8 mouse cellular contexts compared by ENCODE assay signal in the genomic region with DNA sequence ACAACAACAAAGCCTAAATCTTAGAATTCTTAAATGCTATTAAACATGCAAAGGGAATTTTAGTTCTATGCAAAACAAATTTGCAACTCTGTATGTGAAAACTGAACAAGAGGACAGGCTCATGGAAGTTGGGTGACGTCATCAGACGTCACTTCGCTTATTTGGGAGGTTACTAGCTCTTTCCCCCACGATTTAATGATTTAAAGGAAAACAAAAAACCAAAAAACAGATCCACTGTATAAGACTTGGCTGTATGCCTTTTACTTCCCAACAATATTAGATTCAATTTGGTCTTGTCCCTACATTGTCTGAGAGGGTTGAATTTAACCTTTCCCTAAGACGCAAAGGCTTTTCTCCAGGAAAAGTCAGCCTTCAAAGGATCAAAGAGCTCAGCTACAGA. TPM values are rescaled to one million over a fixed set of nuclear protein-coding genes. Genes with fewer than 3 reads are reported as not detected.
DNase-seq lines count a peak whose midpoint lies in the region; ATAC-seq and TF ChIP-seq lines count a peak whose summit lies in the region.

TSS of gene Nampt (plus strand) at position 130 of the 400 bp plus-strand sequence.

- peak within 1 kb of the TSS; percentile 78 for H3K27ac ChIP-seq in MEL (ENCODE audit: control insufficient read depth, low read depth, low read length)
- H3K27ac ChIP-seq in embryonic facial prominence, embryonic 11.5 days (replicated peaks; ENCODE audit: low read depth, low read length), result peak within 1 kb of the TSS; percentile 91
- H3K27ac ChIP-seq in heart, embryonic 14.5 days (replicated peaks in 1 of 2; ENCODE audit: control insufficient read depth in 1 of 2, insufficient read depth in 1 of 2, low read depth in 2 of 2, low read length in 2 of 2), result peak within 1 kb of the TSS; percentile 94 to 97

- no peak for TF ChIP-seq RAD21 in MEL (IDR thresholded peaks at IDR 0.05; ENCODE audit: low read depth, low read length)

- peak within 1 kb of the TSS; percentile 39 for H3K4me2 ChIP-seq in embryonic facial prominence, embryonic 11.5 days (ENCODE audit: low read depth, low read length)
- H3K4me2 ChIP-seq in heart, embryonic 14.5 days (ENCODE audit: low read length), result peak within 1 kb of the TSS; percentile 87

- no peak for TF ChIP-seq EP300 in MEL (IDR thresholded peaks at IDR 0.05; ENCODE audit: low read depth in 1 of 2, low read length in 2 of 2)

- no peaks in the 10 kb centered on the region for H3K9me3 ChIP-seq in MEL (replicated peaks; ENCODE audit: insufficient read depth, low read length)
- no peaks in the 10 kb centered on the region for H3K9me3 ChIP-seq in embryonic facial prominence, embryonic 11.5 days (replicated peaks; ENCODE audit: control insufficient read depth, low read length)
- H3K9me3 ChIP-seq in heart, embryonic 14.5 days (ENCODE audit: control insufficient read depth, low read length), result no peaks in the 10 kb centered on the region

- H3K9ac ChIP-seq in MEL (ENCODE audit: control insufficient read depth, low read depth, low read length, poor library complexity, severe bottlenecking), result peak within 1 kb of the TSS; percentile 96
- peak within 1 kb of the TSS; percentile 76 for H3K9ac ChIP-seq in embryonic facial prominence, embryonic 11.5 days (replicated peaks; ENCODE audit: low read length)
- H3K9ac ChIP-seq in heart, embryonic 14.5 days (ENCODE audit: low read length), result peak within 1 kb of the TSS; percentile 84

- no peaks in the 10 kb centered on the region for H3K27me3 ChIP-seq in MEL (ENCODE audit: control insufficient read depth in 1 of 2, insufficient read depth in 2 of 2, low read length in 2 of 2)
- no peaks in the 10 kb centered on the region for H3K27me3 ChIP-seq in embryonic facial prominence, embryonic 11.5 days (ENCODE audit: control insufficient read depth, insufficient read depth, low read length)
- no peaks in the 10 kb centered on the region for H3K27me3 ChIP-seq in heart, embryonic 14.5 days (ENCODE audit: control insufficient read depth, insufficient read depth, low read length)

- 10% methylated on average over 5 of the region's 5 CpGs for WGBS in embryonic facial prominence, embryonic 11.5 days
- 11% methylated on average over 5 of the region's 5 CpGs for WGBS in heart, embryonic 14.5 days

- peak; percentile 66 for DNase-seq in embryo, embryonic 10 days (ENCODE audit: low spot score)
- no peak for DNase-seq in embryo, embryonic 9.5 days (ENCODE audit: extremely low spot score)
- peak; percentile 65 for DNase-seq in MEL (ENCODE audit: low read depth, low spot score)
- peak; percentile 71 for DNase-seq in embryonic facial prominence, embryonic 11.5 days (ENCODE audit: low spot score)
- DNase-seq in layer of hippocampus, adult 9-11 months, result peak; percentile 41
- DNase-seq in ovary, postnatal 14 days (ENCODE audit: low spot score), result no peak

- peaks cover 3 to 10% of the 10 kb centered on the region in 2 experiments; a peak in 3 of 4 replicates for H3K36me3 ChIP-seq in MEL (ENCODE audit: control insufficient read depth in 1 of 2, insufficient read depth in 2 of 2, low read length in 2 of 2)
- no peaks in the 10 kb centered on the region for H3K36me3 ChIP-seq in embryonic facial prominence, embryonic 11.5 days (replicated peaks; ENCODE audit: control insufficient read depth, insufficient read depth, low read depth, low read length)
- H3K36me3 ChIP-seq in heart, embryonic 14.5 days (ENCODE audit: control insufficient read depth, insufficient read depth, low read length), result 0 out of 2 replicates have a peak, but pooled peaks cover 4% of the 10 kb centered on the region

- peaks cover 16% of the 10 kb centered on the region for H3K79me2 ChIP-seq in MEL (ENCODE audit: control insufficient read depth, insufficient read depth, low read length, poor library complexity)

- H3K4me3 ChIP-seq in MEL (ENCODE audit: control insufficient read depth in 1 of 2, insufficient read depth in 1 of 2, low read depth in 2 of 2, low read length in 2 of 2), result peak within 1 kb of the TSS; percentile 80 to 86
- H3K4me3 ChIP-seq in embryonic facial prominence, embryonic 11.5 days (ENCODE audit: low read depth, low read length), result peak within 1 kb of the TSS; percentile 66
- H3K4me3 ChIP-seq in heart, embryonic 14.5 days (ENCODE audit: control insufficient read depth in 1 of 2, insufficient read depth in 1 of 2, low read depth in 1 of 2, low read length in 2 of 2), result peak within 1 kb of the TSS; percentile 78 to 87

- H3K4me1 ChIP-seq in MEL (ENCODE audit: control insufficient read depth in 1 of 2, insufficient read depth in 2 of 2, low read length in 2 of 2), result peaks cover 3 to 8% of the 10 kb centered on the region in 2 experiments; a peak in 3 of 4 replicates
- no peaks in the 10 kb centered on the region; the same call in 1 of the 2 replicates for H3K4me1 ChIP-seq in embryonic facial prominence, embryonic 11.5 days (ENCODE audit: control insufficient read depth, insufficient read depth, low read length)
- peaks cover 2 to 11% of the 10 kb centered on the region in 2 experiments; a peak in 3 of 4 replicates for H3K4me1 ChIP-seq in heart, embryonic 14.5 days (ENCODE audit: control insufficient read depth in 2 of 2, insufficient read depth in 2 of 2, low read length in 2 of 2)

- TF ChIP-seq CTCF in MEL (IDR thresholded peaks at IDR 0.05 in 2 of 3, conservative IDR thresholded peaks at IDR 0.05 in 1 of 3; ENCODE audit: control insufficient read depth in 1 of 3, insufficient read depth in 1 of 3, low read depth in 2 of 3, low read length in 3 of 3, poor library complexity in 1 of 3, severe bottlenecking in 1 of 3), result no peak

- no peak for TF ChIP-seq POLR2A in MEL (IDR thresholded peaks at IDR 0.05; ENCODE audit: control insufficient read depth in 1 of 2, insufficient read depth in 1 of 2, low read depth in 1 of 2, low read length in 2 of 2, poor library complexity in 1 of 2)

- no peak for ATAC-seq in embryonic facial prominence, embryonic 11.5 days (replicated peaks; ENCODE audit: insufficient number of reproducible peaks, low FRiP score, low TSS enrichment, low read depth)
- ATAC-seq in heart, embryonic 14.5 days (ENCODE audit: insufficient number of reproducible peaks, insufficient read depth, low FRiP score, low read depth), result no peak
- ATAC-seq in megakaryocyte progenitor cell, adult 5-6 weeks (replicated peaks; ENCODE audit: poor library complexity), result no peak

TF ChIP-seq in MEL, 35 proteins besides CTCF, POLR2A, EP300 and RAD21:
- peak; percentile 11; the same call in 1 of the 2 replicates for TF ChIP-seq JUND (IDR thresholded peaks at IDR 0.05; ENCODE audit: low read depth, low read length)
- no peak for TF ChIP-seq TAL1 (IDR thresholded peaks at IDR 0.05; ENCODE audit: low read length)

RNA-seq across cellular contexts. Expression of gene Nampt, which starts in this region (rescaled TPM):
- total RNA-seq in MEL (2012; rRNA removed), result 23.0 and 33.8 TPM in 2 replicates
- 10 to 100 TPM; 40.9 to 74.6 TPM for polyA plus RNA-seq in MEL (2012; ENCODE audit: insufficient read depth in 1 of 2, insufficient read length in 2 of 2, low read depth in 1 of 2, low replicate concordance in 2 of 2, missing spikeins in 1 of 2)
- polyA plus RNA-seq in embryonic facial prominence, embryonic 11.5 days (2014; fragmentation: Nextera tagmentation; extraction: Ambion mirVana), result 39.6 and 39.8 TPM in 2 replicates
- 18.4 and 19.8 TPM in 2 replicates for polyA plus RNA-seq in heart, embryonic 14.5 days (2014; fragmentation: Nextera tagmentation; extraction: Ambion mirVana)
- 52.1 and 55.0 TPM in 2 replicates for total RNA-seq in megakaryocyte progenitor cell, adult 5-6 weeks (2015)
- 58.7 and 62.1 TPM in 2 replicates for total RNA-seq in megakaryocyte progenitor cell, adult 5-6 weeks (2017)

Comparison
In these comparisons a context has a peak if more than half of its experiments do, and no peak if none do; other contexts are left out.
1. DNase-seq: peak in embryo, embryonic 10 days (single experiment), MEL (single experiment), embryonic facial prominence, embryonic 11.5 days (single experiment) and layer of hippocampus, adult 9-11 months (single experiment); none in embryo, embryonic 9.5 days (single experiment) and ovary, postnatal 14 days (single experiment).
2. Peak in every context shown above with its lines, with median percentiles within 50 percentile points of each other: H3K27ac ChIP-seq, H3K4me3 ChIP-seq and H3K9ac ChIP-seq.